Mouse (Mus musculus): Measurements from ENCODE around the gene Lrrk1. TPM values are rescaled to one million over a fixed set of nuclear protein-coding genes. Genes with fewer than 3 reads are reported as not detected.

The Lrrk1 gene
- polyA plus RNA-seq, 1 experiment from 2014 or later, result 2.9 TPM

- no peak overlapping the region for H3K9ac ChIP-seq (ENCODE audit: low read length)
- H3K36me3 ChIP-seq (ENCODE audit: control insufficient read depth, insufficient read depth, low read length), result no peaks in the 10 kb centered on the region
- H3K4me2 ChIP-seq, result no peak overlapping the region
- 10% methylated on average over 10 of the region's 10 CpGs for WGBS
- H3K9me3 ChIP-seq (ENCODE audit: control insufficient read depth, low read length), result no peaks in the 10 kb centered on the region
- H3K4me1 ChIP-seq (ENCODE audit: control insufficient read depth, insufficient read depth, low read length), result peaks cover 12% of the 10 kb centered on the region
- DNase-seq (ENCODE audit: low spot score, missing footprints) (peak; percentile 91), ATAC-seq (ENCODE audit: low FRiP score) (peak; percentile 87)
- peak overlapping the region; percentile 22; the same call in 1 of the 2 replicates for H3K27ac ChIP-seq (ENCODE audit: low read depth, low read length)
- H3K4me3 ChIP-seq (ENCODE audit: low read depth, low read length), result no peak overlapping the region
- no peaks in the 10 kb centered on the region; the same call in 1 of the 2 replicates for H3K27me3 ChIP-seq (ENCODE audit: control insufficient read depth, insufficient read depth, low read length)
Measured at GRCm38 (mm10) chr7:66282984-66283612, 105.1 kb downstream of the Lrrk1 start.

- ATAC-seq (ENCODE audit: low FRiP score), result no peak
- H3K4me1 ChIP-seq (ENCODE audit: control insufficient read depth, insufficient read depth, low read length), result peaks cover 12% of the 10 kb centered on the region
Measured at GRCm38 (mm10) chr7:66282265-66282664, 105.9 kb downstream of the Lrrk1 start.

GRCm38 (mm10) chr7:66278001-66278400, 110.1 kb downstream of the Lrrk1 start:
- no peak overlapping the region for H3K9ac ChIP-seq (ENCODE audit: low read length)
- DNase-seq (ENCODE audit: low spot score, missing footprints), result no peak
- H3K9me3 ChIP-seq (ENCODE audit: control insufficient read depth, low read length), result no peaks in the 10 kb centered on the region
- 84% methylated on average over 3 of the region's 3 CpGs for WGBS
- peaks cover 7% of the 10 kb centered on the region for H3K4me1 ChIP-seq (ENCODE audit: control insufficient read depth, insufficient read depth, low read length)
- no peak overlapping the region for H3K4me2 ChIP-seq
- H3K36me3 ChIP-seq (ENCODE audit: control insufficient read depth, insufficient read depth, low read length), result no peaks in the 10 kb centered on the region
- no peaks in the 10 kb centered on the region for H3K27me3 ChIP-seq (ENCODE audit: control insufficient read depth, insufficient read depth, low read length)
- no peak overlapping the region for H3K27ac ChIP-seq (ENCODE audit: low read depth, low read length)
- H3K4me3 ChIP-seq (ENCODE audit: low read depth, low read length), result no peak overlapping the region
- no peak for ATAC-seq (ENCODE audit: low FRiP score)

More at GRCm38 (mm10) chr7:66282265-66282664, 105.9 kb downstream of the Lrrk1 start:
- Histone ChIP-seq H3K27ac (ENCODE audit: low read depth, low read length) (no peak overlapping the region), H3K36me3 (ENCODE audit: control insufficient read depth, insufficient read depth, low read length) (no peaks in the 10 kb centered on the region), H3K27me3 (ENCODE audit: control insufficient read depth, insufficient read depth, low read length) (no peaks in the 10 kb centered on the region; the same call in 1 of the 2 replicates), H3K9ac (ENCODE audit: low read length) (no peak overlapping the region), H3K9me3 (ENCODE audit: control insufficient read depth, low read length) (no peaks in the 10 kb centered on the region), H3K4me3 (ENCODE audit: low read depth, low read length) (no peak overlapping the region), H3K4me2 (no peak overlapping the region)
- no peak for DNase-seq (ENCODE audit: low spot score, missing footprints)
- 64% methylated on average over 12 of the region's 12 CpGs for WGBS

GRCm38 (mm10) chr7:66273494-66273893, 114.7 kb downstream of the Lrrk1 start:
- DNase-seq (ENCODE audit: low spot score, missing footprints) (no peak), ATAC-seq (ENCODE audit: low FRiP score) (no peak)
- H3K4me1 ChIP-seq (ENCODE audit: control insufficient read depth, insufficient read depth, low read length), result no peaks in the 10 kb centered on the region
- H3K4me2 ChIP-seq, result no peak overlapping the region
- no peaks in the 10 kb centered on the region for H3K36me3 ChIP-seq (ENCODE audit: control insufficient read depth, insufficient read depth, low read length)
- no peak overlapping the region for H3K4me3 ChIP-seq (ENCODE audit: low read depth, low read length)
- no peak overlapping the region for H3K27ac ChIP-seq (ENCODE audit: low read depth, low read length)
- H3K27me3 ChIP-seq (ENCODE audit: control insufficient read depth, insufficient read depth, low read length), result no peaks in the 10 kb centered on the region
- H3K9me3 ChIP-seq (ENCODE audit: control insufficient read depth, low read length), result no peaks in the 10 kb centered on the region
- 92% methylated on average over 5 of the region's 5 CpGs for WGBS
- no peak overlapping the region for H3K9ac ChIP-seq (ENCODE audit: low read length)

GRCm38 (mm10) chr7:66271226-66271625, 116.9 kb downstream of the Lrrk1 start:
- ATAC-seq (ENCODE audit: low FRiP score), result no peak
- H3K9me3 ChIP-seq (ENCODE audit: control insufficient read depth, low read length), result no peaks in the 10 kb centered on the region
- no peak overlapping the region for H3K4me3 ChIP-seq (ENCODE audit: low read depth, low read length)
- H3K36me3 ChIP-seq (ENCODE audit: control insufficient read depth, insufficient read depth, low read length), result no peaks in the 10 kb centered on the region
- H3K9ac ChIP-seq (ENCODE audit: low read length), result no peak overlapping the region
- H3K27ac ChIP-seq (ENCODE audit: low read depth, low read length), result no peak overlapping the region
- 76% methylated on average over 6 of the region's 6 CpGs for WGBS
- no peak overlapping the region for H3K4me2 ChIP-seq
- DNase-seq (ENCODE audit: low spot score, missing footprints), result no peak
- H3K27me3 ChIP-seq (ENCODE audit: control insufficient read depth, insufficient read depth, low read length), result no peaks in the 10 kb centered on the region
- no peaks in the 10 kb centered on the region for H3K4me1 ChIP-seq (ENCODE audit: control insufficient read depth, insufficient read depth, low read length)

- WGBS, result 86% methylated on average over 6 of the region's 6 CpGs
- Histone ChIP-seq H3K9ac (ENCODE audit: low read length) (no peak overlapping the region), H3K36me3 (ENCODE audit: control insufficient read depth, insufficient read depth, low read length) (no peaks in the 10 kb centered on the region), H3K27ac (ENCODE audit: low read depth, low read length) (no peak overlapping the region), H3K9me3 (ENCODE audit: control insufficient read depth, low read length) (no peaks in the 10 kb centered on the region), H3K27me3 (ENCODE audit: control insufficient read depth, insufficient read depth, low read length) (no peaks in the 10 kb centered on the region), H3K4me3 (ENCODE audit: low read depth, low read length) (no peak overlapping the region), H3K4me2 (no peak overlapping the region), H3K4me1 (ENCODE audit: control insufficient read depth, insufficient read depth, low read length) (no peaks in the 10 kb centered on the region)
- ATAC-seq (ENCODE audit: low FRiP score), result no peak
- no peak for DNase-seq (ENCODE audit: low spot score, missing footprints)
Measured at GRCm38 (mm10) chr7:66266942-66267850, 121.0 kb downstream of the Lrrk1 start.

GRCm38 (mm10) chr7:66263421-66263820, 124.7 kb downstream of the Lrrk1 start:
- Histone ChIP-seq H3K27me3 (ENCODE audit: control insufficient read depth, insufficient read depth, low read length) (no peaks in the 10 kb centered on the region), H3K27ac (ENCODE audit: low read depth, low read length) (no peak overlapping the region), H3K9ac (ENCODE audit: low read length) (no peak overlapping the region), H3K36me3 (ENCODE audit: control insufficient read depth, insufficient read depth, low read length) (no peaks in the 10 kb centered on the region), H3K4me2 (no peak overlapping the region), H3K4me1 (ENCODE audit: control insufficient read depth, insufficient read depth, low read length) (no peaks in the 10 kb centered on the region), H3K9me3 (ENCODE audit: control insufficient read depth, low read length) (no peaks in the 10 kb centered on the region), H3K4me3 (ENCODE audit: low read depth, low read length) (no peak overlapping the region)
- DNase-seq (ENCODE audit: low spot score, missing footprints) (no peak), ATAC-seq (ENCODE audit: low FRiP score) (no peak)
- 74% methylated on average over 5 of the region's 5 CpGs for WGBS

GRCm38 (mm10) chr7:66262570-66263156, 125.5 kb downstream of the Lrrk1 start:
- Histone ChIP-seq H3K4me3 (ENCODE audit: low read depth, low read length) (no peak overlapping the region), H3K4me2 (no peak overlapping the region), H3K36me3 (ENCODE audit: control insufficient read depth, insufficient read depth, low read length) (no peaks in the 10 kb centered on the region), H3K27me3 (ENCODE audit: control insufficient read depth, insufficient read depth, low read length) (no peaks in the 10 kb centered on the region), H3K9ac (ENCODE audit: low read length) (no peak overlapping the region), H3K4me1 (ENCODE audit: control insufficient read depth, insufficient read depth, low read length) (no peaks in the 10 kb centered on the region), H3K27ac (ENCODE audit: low read depth, low read length) (no peak overlapping the region), H3K9me3 (ENCODE audit: control insufficient read depth, low read length) (no peaks in the 10 kb centered on the region)
- DNase-seq (ENCODE audit: low spot score, missing footprints) (peak; percentile 74), ATAC-seq (ENCODE audit: low FRiP score) (no peak)
- WGBS, result 93% methylated on average over 13 of the region's 13 CpGs

Data from midbrain, embryonic 11.5 days (tissue).